Mouse (Mus musculus) lung, postnatal 0 days (tissue): ENCODE measurements around the gene Phka2. TPM values are rescaled to one million over a fixed set of nuclear protein-coding genes. Genes with fewer than 3 reads are reported as not detected.

Experiments used
- ATAC-seq: fragments of 200-750 bp; cut with Nextera tagmentation; 2 replicates; pipeline ENCODE4 v1.8.0; 2017; ENCODE audit warnings: moderate library complexity
- DNase-seq: peaks from one replicate; pipeline ENCODE4 v3.0.0-alpha.2; 2016; ENCODE audit warnings: low spot score
- H3K27ac ChIP-seq: fragments of 300-500 bp; sonication (generic); 2 replicates; pipeline ENCODE4 v1.5.1; 2014; ENCODE audit warnings: antibody characterized with exemption, mild to moderate bottlenecking, low read length, mixed read lengths
- H3K27me3 ChIP-seq: fragments of 300-500 bp; sonication (generic); replicated peaks from 2 replicates; pipeline ENCODE4 v1.6.1; 2014; ENCODE audit warnings: low read length, mixed read lengths; ENCODE audit not compliant: insufficient read depth
- H3K36me3 ChIP-seq: fragments of 300-500 bp; sonication (generic); 2 replicates; pipeline ENCODE4 v1.6.1; 2014; ENCODE audit warnings: low read length, mixed read lengths; ENCODE audit not compliant: insufficient read depth
- H3K4me1 ChIP-seq: fragments of 300-500 bp; sonication (generic); 2 replicates; pipeline ENCODE4 v1.6.1; 2014; ENCODE audit warnings: antibody characterized with exemption, low read depth, low read length, mixed read lengths; ENCODE audit not compliant: insufficient read depth
- H3K4me2 ChIP-seq: fragments of 300-500 bp; sonication (generic); replicated peaks from 2 replicates; pipeline ENCODE4 v1.6.1; 2014; ENCODE audit warnings: low read depth, mild to moderate bottlenecking, low read length, moderate library complexity, mixed read lengths
- H3K4me3 ChIP-seq: fragments of 300-500 bp; sonication (generic); 2 replicates; pipeline ENCODE4 v1.5.1; 2014; ENCODE audit warnings: low read depth, low read length
- H3K9ac ChIP-seq: fragments of 300-500 bp; sonication (generic); replicated peaks from 2 replicates; pipeline ENCODE4 v1.6.1; 2014; ENCODE audit warnings: low read depth, mild to moderate bottlenecking
- H3K9me3 ChIP-seq: fragments of 300-500 bp; sonication (generic); 2 replicates; pipeline ENCODE4 v1.6.1; 2016; ENCODE audit warnings: low read length, mixed read lengths
- CTCF ChIP-seq: IDR thresholded peaks from 2 replicates; pipeline ENCODE4 v1.5.1; 2016; ENCODE audit warnings: antibody characterized with exemption, mild to moderate bottlenecking
- EP300 ChIP-seq: IDR thresholded peaks from 2 replicates; pipeline ENCODE4 v1.6.1; 2016; ENCODE audit warnings: antibody characterized with exemption, mild to moderate bottlenecking, control low read depth
- WGBS: fragments of 180-500 bp; shearing (Covaris S2); extraction: QIAGEN DNeasy Blood & Tissue Kit; methylation state at CpG from one replicate; pipeline ENCODE4 v1.1.7; 2014; 5-methylcytosine and 5-hydroxymethylcytosine counted together
- polyA plus RNA-seq: library from polyadenylated mRNA; unstranded; fragments of >200 nt; fragmentation: Nextera tagmentation; extraction: Ambion mirVana; gene quantifications from 2 replicates; pipeline ENCODE4 v1.2.1, GENCODE M21; 2015

Phka2 gene
- polyA plus RNA-seq, 1 experiment from 2014 or later, result 9.9 TPM

- Histone ChIP-seq H3K27me3 (no peaks in the 10 kb centered on the region), H3K4me2 (no peak overlapping the region), H3K27ac (no peak overlapping the region), H3K9ac (no peak overlapping the region), H3K4me1 (no peaks in the 10 kb centered on the region), H3K9me3 (no peaks in the 10 kb centered on the region), H3K4me3 (no peak overlapping the region), H3K36me3 (no peaks in the 10 kb centered on the region)
- ATAC-seq (peak; percentile 61), DNase-seq (peak; percentile 46)
- TF ChIP-seq EP300 (no peak), CTCF (no peak)
- 56% methylated on average over 1 of the region's 1 CpGs for WGBS
These were observed 46.9 kb downstream of the Phka2 start for GRCm38 (mm10) chrX:160548875-160549274.

GRCm38 (mm10) chrX:160552066-160552465 is 50.1 kb downstream of the Phka2 start:
- no peaks in the 10 kb centered on the region for H3K9me3 ChIP-seq
- no peak overlapping the region for H3K4me2 ChIP-seq
- no peaks in the 10 kb centered on the region for H3K36me3 ChIP-seq
- no peaks in the 10 kb centered on the region for H3K27me3 ChIP-seq
- ATAC-seq (no peak), DNase-seq (peak; percentile 8)
- TF ChIP-seq CTCF (peak; percentile 49), EP300 (no peak)
- H3K4me1 ChIP-seq, result no peaks in the 10 kb centered on the region
- no peak overlapping the region for H3K9ac ChIP-seq
- no peak overlapping the region for H3K27ac ChIP-seq
- WGBS, result 63% methylated on average over 4 of the region's 4 CpGs
- H3K4me3 ChIP-seq, result no peak overlapping the region

GRCm38 (mm10) chrX:160583589-160583988 is 81.6 kb downstream of the Phka2 start:
- peak; percentile 54 for ATAC-seq
- no peak overlapping the region for H3K27ac ChIP-seq
- no peak overlapping the region for H3K4me3 ChIP-seq
- peak; percentile 69 for TF ChIP-seq CTCF
- TF ChIP-seq EP300, result no peak
- no peaks in the 10 kb centered on the region for H3K9me3 ChIP-seq
- peak; percentile 55 for DNase-seq
- H3K9ac ChIP-seq, result no peak overlapping the region
- no peaks in the 10 kb centered on the region for H3K4me1 ChIP-seq
- H3K36me3 ChIP-seq, result no peaks in the 10 kb centered on the region
- 51% methylated on average over 5 of the region's 5 CpGs for WGBS
- no peaks in the 10 kb centered on the region for H3K27me3 ChIP-seq
- no peak overlapping the region for H3K4me2 ChIP-seq

- H3K9ac ChIP-seq, result no peak overlapping the region
- no peaks in the 10 kb centered on the region for H3K36me3 ChIP-seq
- H3K4me1 ChIP-seq, result no peaks in the 10 kb centered on the region
- no peak overlapping the region for H3K4me3 ChIP-seq
- no peaks in the 10 kb centered on the region for H3K9me3 ChIP-seq
- no peak overlapping the region for H3K4me2 ChIP-seq
- H3K27ac ChIP-seq, result no peak overlapping the region; the same call in 1 of the 2 replicates
- TF ChIP-seq CTCF (no peak), EP300 (peak; percentile 70; the same call in 1 of the 2 replicates)
- DNase-seq, result peak; percentile 74
- 52% methylated on average over 4 of the region's 4 CpGs for whole genome bisulfite sequencing
- H3K27me3 ChIP-seq, result no peaks in the 10 kb centered on the region
- ATAC-seq, result peak; percentile 88
These were observed 82.3 kb downstream of the Phka2 start for GRCm38 (mm10) chrX:160584148-160584838.

GRCm38 (mm10) chrX:160585110-160585509 is 83.1 kb downstream of the Phka2 start:
- ATAC-seq, result peak; percentile 64
- TF ChIP-seq CTCF, result no peak
- TF ChIP-seq EP300, result no peak

GRCm38 (mm10) chrX:160588523-160588922 is 86.6 kb downstream of the Phka2 start:
- peak; percentile 46 for DNase-seq
- H3K4me1 ChIP-seq, result no peaks in the 10 kb centered on the region
- TF ChIP-seq CTCF (no peak), EP300 (no peak)
- H3K27me3 ChIP-seq, result no peaks in the 10 kb centered on the region
- 76% methylated on average over 4 of the region's 4 CpGs for WGBS
- no peaks in the 10 kb centered on the region for H3K9me3 ChIP-seq
- H3K4me3 ChIP-seq, result no peak overlapping the region
- H3K9ac ChIP-seq, result no peak overlapping the region
- no peaks in the 10 kb centered on the region for H3K36me3 ChIP-seq
- ATAC-seq, result no peak
- H3K4me2 ChIP-seq, result no peak overlapping the region
- H3K27ac ChIP-seq, result no peak overlapping the region

More at GRCm38 (mm10) chrX:160585110-160585509, 83.1 kb downstream of the Phka2 start:
- 47% methylated on average over 1 of the region's 1 CpGs for WGBS
- Histone ChIP-seq H3K9ac (no peak overlapping the region), H3K27ac (no peak overlapping the region), H3K4me1 (no peaks in the 10 kb centered on the region), H3K36me3 (no peaks in the 10 kb centered on the region), H3K4me2 (no peak overlapping the region), H3K9me3 (no peaks in the 10 kb centered on the region), H3K27me3 (no peaks in the 10 kb centered on the region), H3K4me3 (no peak overlapping the region)
- no peak for DNase-seq
